Mouse (Mus musculus) adrenal gland (tissue): ENCODE measurements around the gene Srrm4.

ENCODE experiments used
- intact Hi-C: fragments of 180-260 bp; cut with DNase I; formaldehyde crosslinking; loops from one replicate; pipeline ENCODE4 v1.15.1; 2025

Gene Srrm4

GRCm38 (mm10) chr5:116409689-116410590 is 181.7 kb downstream of the Srrm4 start:
- intact Hi-C loops: no loop called here

DNA sequence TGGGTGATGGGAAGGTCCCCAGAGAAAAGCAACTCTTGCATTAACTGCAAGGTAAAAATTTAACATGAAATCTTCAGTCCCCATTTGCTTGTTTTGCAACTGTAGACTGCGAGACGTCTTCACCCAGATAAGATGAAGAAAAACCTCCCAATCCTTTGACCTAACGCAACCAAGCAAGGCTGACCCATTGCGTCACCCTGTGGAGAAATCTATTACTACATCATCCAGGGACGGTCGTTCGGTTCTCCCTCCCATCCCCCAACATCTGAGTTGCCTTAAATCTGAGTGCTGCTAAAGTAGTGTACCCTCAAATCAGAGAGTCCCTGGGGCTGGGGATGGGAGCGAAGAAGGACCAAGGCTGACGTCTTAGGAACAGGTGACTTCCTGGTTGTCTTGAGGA is 182.7 kb downstream of the Srrm4 start:
- intact Hi-C loops: no loop called here

DNA sequence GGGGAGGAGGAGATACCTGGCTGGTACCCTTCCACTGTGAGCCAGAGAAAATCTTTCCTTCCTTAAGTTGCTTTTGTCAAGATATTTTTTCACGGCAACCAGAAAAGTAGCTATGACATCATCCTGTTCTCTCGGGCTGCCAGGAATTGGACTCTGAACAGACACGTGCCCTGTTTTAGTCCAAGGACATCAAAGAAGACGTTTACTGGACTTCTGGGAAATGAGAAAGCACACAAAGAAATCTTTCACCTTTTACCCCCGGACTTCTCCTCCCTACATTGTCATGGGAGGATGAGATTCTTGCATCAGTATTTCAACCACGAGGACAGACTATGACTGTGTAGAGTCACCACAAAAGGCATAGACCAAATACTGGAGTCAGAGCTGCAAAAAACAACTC is 183.7 kb downstream of the Srrm4 start:
- intact Hi-C loops: no loop called here

- intact Hi-C loops: no loop called here
These were observed 184.3 kb downstream of the Srrm4 start for GRCm38 (mm10) chr5:116407321-116407720.

GRCm38 (mm10) chr5:116406507-116406906 is 185.1 kb downstream of the Srrm4 start:
- intact Hi-C loops: no loop called here

DNA sequence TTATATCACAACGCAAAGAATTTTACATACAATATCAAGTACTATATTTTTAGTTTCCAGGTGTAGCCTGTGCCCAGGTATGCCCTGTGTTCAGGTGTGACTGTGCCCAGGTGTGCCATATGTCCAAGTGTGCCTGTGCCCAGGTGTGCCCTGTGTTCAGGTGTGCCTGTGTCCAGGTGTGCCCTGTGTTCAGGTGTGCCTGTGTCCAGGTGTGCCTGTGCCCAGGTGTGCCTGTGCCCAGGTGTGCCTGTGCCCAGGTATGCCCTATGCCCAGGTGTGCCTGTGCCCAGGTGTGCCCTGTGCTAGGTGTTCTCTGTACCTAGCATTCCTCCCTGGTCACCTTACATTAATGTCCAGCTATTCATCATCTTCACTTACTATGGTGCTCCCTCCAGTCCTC is 185.7 kb downstream of the Srrm4 start:
- intact Hi-C loops: no loop called here

GRCm38 (mm10) chr5:116404063-116404462 is 187.6 kb downstream of the Srrm4 start:
- intact Hi-C loops: no loop called here

DNA sequence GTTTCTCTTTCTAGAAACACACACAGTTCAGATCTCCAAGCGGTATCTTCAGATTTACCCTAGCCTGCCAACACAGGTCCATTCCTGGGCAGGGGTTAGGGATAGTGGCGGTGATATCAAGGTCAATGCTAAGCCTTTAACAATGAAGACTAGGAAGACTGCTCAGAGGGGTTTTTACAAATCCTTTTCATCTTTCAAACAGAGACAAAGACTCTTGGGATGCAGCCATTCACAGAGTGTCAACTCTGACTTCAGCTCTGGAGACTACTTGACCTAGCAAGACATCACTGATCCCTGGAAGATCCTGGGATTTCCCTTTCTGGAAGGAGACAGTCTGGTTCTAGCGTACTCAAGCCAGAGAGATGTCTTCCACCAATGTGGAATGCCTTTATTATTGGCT is 190.8 kb downstream of the Srrm4 start:
- intact Hi-C loops: no loop called here

- intact Hi-C loops: no loop called here
These were observed 191.4 kb downstream of the Srrm4 start for GRCm38 (mm10) chr5:116400042-116400730.

GRCm38 (mm10) chr5:116396104-116396503 is 195.5 kb downstream of the Srrm4 start:
- intact Hi-C loops: loop anchor here (10.0 kb wide), 1 partner anchor 199 kb away; the partner anchor contains the start of gene Srrm4

GRCm38 (mm10) chr5:116392603-116393002 is 199.0 kb downstream of the Srrm4 start:
- intact Hi-C loops: loop anchor here (10.0 kb wide), 1 partner anchor 202 kb away; the partner anchor contains the start of gene Srrm4

GRCm38 (mm10) chr5:116389856-116390542 is 201.6 kb downstream of the Srrm4 start:
- intact Hi-C loops: loop anchor here (5.0 to 10.0 kb wide), 3 partner anchors 67 to 205 kb away; partner anchors contain the start of gene Srrm4

DNA sequence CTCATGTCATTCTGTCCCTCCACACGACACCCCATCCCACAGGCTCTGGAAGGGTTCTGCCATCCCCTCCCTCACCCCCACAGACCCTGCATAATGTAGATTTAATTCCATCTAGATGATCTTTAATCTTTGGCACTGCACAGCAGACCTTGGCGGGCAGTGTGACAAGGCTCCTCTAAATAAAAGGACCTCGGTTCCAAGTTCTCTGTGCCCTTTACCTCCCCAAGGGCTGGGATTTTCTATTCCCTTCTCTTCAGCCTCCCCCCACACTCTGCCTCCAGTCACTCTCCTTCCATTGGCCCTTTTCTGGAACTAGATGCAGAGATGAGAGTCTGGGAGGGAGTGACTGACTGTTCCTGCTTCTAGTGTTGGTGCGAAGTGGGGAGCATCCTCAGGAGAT is 202.3 kb downstream of the Srrm4 start:
- intact Hi-C loops: loop anchor here (5.0 to 10.0 kb wide), 2 partner anchors 68 to 155 kb away; no protein-coding TSS in a partner anchor
